Mouse (Mus musculus): ENCODE measurements around the gene Chga. TPM values are rescaled to one million over a fixed set of nuclear protein-coding genes. Genes with fewer than 3 reads are reported as not detected.

Gene Chga
- total and polyA plus RNA-seq, 3 experiments = 0.33 TPM; not detected in 2

DNA sequence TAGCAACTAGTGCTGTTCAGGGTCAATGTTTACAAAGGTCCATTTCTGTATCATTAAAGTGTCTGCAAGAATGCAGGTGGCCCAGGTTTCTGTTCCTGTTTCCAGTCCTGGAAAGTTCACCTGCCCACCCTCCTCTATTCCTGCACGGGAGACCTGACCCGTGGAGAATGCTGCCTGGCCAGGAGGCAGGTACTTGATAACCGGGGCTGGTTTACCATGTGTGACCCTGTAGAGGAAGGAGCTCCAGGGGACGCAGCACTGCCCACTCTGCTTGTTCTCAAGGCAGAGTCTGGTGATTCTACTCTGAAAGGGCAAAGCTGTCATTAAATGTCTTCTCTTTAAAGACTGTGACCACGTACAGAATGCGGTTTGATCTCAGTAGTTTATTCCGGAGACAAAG is 13.4 kb downstream of the Chga start:
- no peak for DNase-seq (ENCODE audit: low spot score)
- no peaks in the 10 kb centered on the region; the same call in 1 of the 2 replicates for H3K4me1 ChIP-seq (ENCODE audit: insufficient read depth, low read depth, low read length)

GRCm38 (mm10) chr12:102570111-102570510 is 15.3 kb downstream of the Chga start:
- Histone ChIP-seq H3K4me1 (ENCODE audit: insufficient read depth, low read depth, low read length) (no peaks in the 10 kb centered on the region; the same call in 1 of the 2 replicates), H3K36me3 (replicated peaks) (peaks cover 22% of the 10 kb centered on the region)

More for the DNA sequence above, 13.4 kb downstream of the Chga start:
- Histone ChIP-seq H3K27me3 (ENCODE audit: insufficient read depth, low read length) (no peaks in the 10 kb centered on the region; the same call in 1 of the 2 replicates), H3K9me3 (replicated peaks) (no peaks in the 10 kb centered on the region), H3K36me3 (replicated peaks) (peaks cover 9% of the 10 kb centered on the region), H3K4me3 (ENCODE audit: low read depth, low read length) (no peak overlapping the region)
- TF ChIP-seq TAL1 (conservative IDR thresholded peaks at IDR 0.05; ENCODE audit: low read depth, low read length) (no peak), CTCF (IDR thresholded peaks at IDR 0.05; ENCODE audit: low read depth, low read length) (no peak), POLR2AphosphoS5 (IDR thresholded peaks at IDR 0.05; ENCODE audit: insufficient replicate concordance, low read depth, low read length) (no peak), GATA2 (IDR thresholded peaks at IDR 0.05; ENCODE audit: borderline replicate concordance, low read depth, low read length) (no peak), GATA1 (IDR thresholded peaks at IDR 0.05; ENCODE audit: borderline replicate concordance, low read length) (no peak)
- no peak for ATAC-seq (ENCODE audit: extremely low read depth, insufficient number of reproducible peaks, low FRiP score, poor library complexity, severe bottlenecking)

GRCm38 (mm10) chr12:102570734-102571133 is 16.0 kb downstream of the Chga start:
- Histone ChIP-seq H3K4me1 (ENCODE audit: insufficient read depth, low read depth, low read length) (no peaks in the 10 kb centered on the region; the same call in 1 of the 2 replicates), H3K4me3 (ENCODE audit: low read depth, low read length) (no peak overlapping the region), H3K36me3 (replicated peaks) (peaks cover 22% of the 10 kb centered on the region), H3K9me3 (replicated peaks) (no peaks in the 10 kb centered on the region), H3K27me3 (ENCODE audit: insufficient read depth, low read length) (no peaks in the 10 kb centered on the region; the same call in 1 of the 2 replicates)
- DNase-seq (ENCODE audit: low spot score) (no peak), ATAC-seq (ENCODE audit: extremely low read depth, insufficient number of reproducible peaks, low FRiP score, poor library complexity, severe bottlenecking) (no peak)
- no peak for TF ChIP-seq GATA2 (IDR thresholded peaks at IDR 0.05; ENCODE audit: borderline replicate concordance, low read depth, low read length)
- no peak for TF ChIP-seq TAL1 (conservative IDR thresholded peaks at IDR 0.05; ENCODE audit: low read depth, low read length)
- TF ChIP-seq POLR2AphosphoS5 (IDR thresholded peaks at IDR 0.05; ENCODE audit: insufficient replicate concordance, low read depth, low read length) = no peak
- TF ChIP-seq CTCF (IDR thresholded peaks at IDR 0.05; ENCODE audit: low read depth, low read length) = no peak
- no peak for TF ChIP-seq GATA1 (IDR thresholded peaks at IDR 0.05; ENCODE audit: borderline replicate concordance, low read length)

More at GRCm38 (mm10) chr12:102570111-102570510, 15.3 kb downstream of the Chga start:
- TF ChIP-seq CTCF (IDR thresholded peaks at IDR 0.05; ENCODE audit: low read depth, low read length) (no peak), TAL1 (conservative IDR thresholded peaks at IDR 0.05; ENCODE audit: low read depth, low read length) (no peak), POLR2AphosphoS5 (IDR thresholded peaks at IDR 0.05; ENCODE audit: insufficient replicate concordance, low read depth, low read length) (no peak), GATA2 (IDR thresholded peaks at IDR 0.05; ENCODE audit: borderline replicate concordance, low read depth, low read length) (no peak), GATA1 (IDR thresholded peaks at IDR 0.05; ENCODE audit: borderline replicate concordance, low read length) (no peak)
- H3K4me3 ChIP-seq (ENCODE audit: low read depth, low read length) = no peak overlapping the region
- H3K27me3 ChIP-seq (ENCODE audit: insufficient read depth, low read length) = no peaks in the 10 kb centered on the region; the same call in 1 of the 2 replicates
- ATAC-seq (ENCODE audit: extremely low read depth, insufficient number of reproducible peaks, low FRiP score, poor library complexity, severe bottlenecking) (no peak), DNase-seq (ENCODE audit: low spot score) (no peak)
- no peaks in the 10 kb centered on the region for H3K9me3 ChIP-seq (replicated peaks)

DNA sequence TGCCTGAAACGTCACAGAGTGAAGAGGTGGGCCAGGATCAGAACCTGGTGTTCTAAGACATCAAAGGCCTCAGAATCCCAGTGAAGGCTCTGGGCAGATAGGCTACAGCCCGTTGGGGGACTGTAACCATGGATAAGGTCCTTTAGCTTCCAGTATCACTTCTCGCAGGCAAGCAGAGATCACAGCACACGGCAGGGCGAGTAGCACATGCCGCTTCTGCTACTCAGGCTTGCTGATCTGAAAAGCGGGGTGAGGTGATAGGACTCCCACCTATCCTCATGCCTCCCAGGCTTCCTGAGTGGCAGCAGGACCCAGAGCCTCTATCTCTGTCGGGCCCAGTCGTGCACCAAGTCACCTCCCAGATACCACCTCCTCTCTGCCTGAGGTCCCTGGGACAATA is 16.9 kb downstream of the Chga start:
- H3K4me1 ChIP-seq (ENCODE audit: insufficient read depth, low read depth, low read length) = no peaks in the 10 kb centered on the region; the same call in 1 of the 2 replicates
- TF ChIP-seq POLR2AphosphoS5 (IDR thresholded peaks at IDR 0.05; ENCODE audit: insufficient replicate concordance, low read depth, low read length) (no peak), TAL1 (conservative IDR thresholded peaks at IDR 0.05; ENCODE audit: low read depth, low read length) (no peak), CTCF (IDR thresholded peaks at IDR 0.05; ENCODE audit: low read depth, low read length) (no peak), GATA2 (IDR thresholded peaks at IDR 0.05; ENCODE audit: borderline replicate concordance, low read depth, low read length) (no peak), GATA1 (IDR thresholded peaks at IDR 0.05; ENCODE audit: borderline replicate concordance, low read length) (no peak)
- no peak for ATAC-seq (ENCODE audit: extremely low read depth, insufficient number of reproducible peaks, low FRiP score, poor library complexity, severe bottlenecking)

GRCm38 (mm10) chr12:102573036-102573435 is 18.3 kb downstream of the Chga start:
- no peak for DNase-seq (ENCODE audit: low spot score)
- Histone ChIP-seq H3K4me3 (ENCODE audit: low read depth, low read length) (no peak overlapping the region), H3K9me3 (replicated peaks) (no peaks in the 10 kb centered on the region), H3K27me3 (ENCODE audit: insufficient read depth, low read length) (no peaks in the 10 kb centered on the region; the same call in 1 of the 2 replicates), H3K36me3 (replicated peaks) (peaks cover 36% of the 10 kb centered on the region), H3K4me1 (ENCODE audit: insufficient read depth, low read depth, low read length) (no peaks in the 10 kb centered on the region; the same call in 1 of the 2 replicates)
- ATAC-seq (ENCODE audit: extremely low read depth, insufficient number of reproducible peaks, low FRiP score, poor library complexity, severe bottlenecking) = no peak
- TF ChIP-seq GATA2 (IDR thresholded peaks at IDR 0.05; ENCODE audit: borderline replicate concordance, low read depth, low read length) (no peak), POLR2AphosphoS5 (IDR thresholded peaks at IDR 0.05; ENCODE audit: insufficient replicate concordance, low read depth, low read length) (no peak), GATA1 (IDR thresholded peaks at IDR 0.05; ENCODE audit: borderline replicate concordance, low read length) (no peak), CTCF (IDR thresholded peaks at IDR 0.05; ENCODE audit: low read depth, low read length) (no peak), TAL1 (conservative IDR thresholded peaks at IDR 0.05; ENCODE audit: low read depth, low read length) (no peak)

More for the DNA sequence above, 16.9 kb downstream of the Chga start:
- DNase-seq (ENCODE audit: low spot score) = no peak
- no peaks in the 10 kb centered on the region for H3K9me3 ChIP-seq (replicated peaks)
- no peak overlapping the region for H3K4me3 ChIP-seq (ENCODE audit: low read depth, low read length)
- peaks cover 24% of the 10 kb centered on the region for H3K36me3 ChIP-seq (replicated peaks)
- H3K27me3 ChIP-seq (ENCODE audit: insufficient read depth, low read length) = no peaks in the 10 kb centered on the region; the same call in 1 of the 2 replicates

DNA sequence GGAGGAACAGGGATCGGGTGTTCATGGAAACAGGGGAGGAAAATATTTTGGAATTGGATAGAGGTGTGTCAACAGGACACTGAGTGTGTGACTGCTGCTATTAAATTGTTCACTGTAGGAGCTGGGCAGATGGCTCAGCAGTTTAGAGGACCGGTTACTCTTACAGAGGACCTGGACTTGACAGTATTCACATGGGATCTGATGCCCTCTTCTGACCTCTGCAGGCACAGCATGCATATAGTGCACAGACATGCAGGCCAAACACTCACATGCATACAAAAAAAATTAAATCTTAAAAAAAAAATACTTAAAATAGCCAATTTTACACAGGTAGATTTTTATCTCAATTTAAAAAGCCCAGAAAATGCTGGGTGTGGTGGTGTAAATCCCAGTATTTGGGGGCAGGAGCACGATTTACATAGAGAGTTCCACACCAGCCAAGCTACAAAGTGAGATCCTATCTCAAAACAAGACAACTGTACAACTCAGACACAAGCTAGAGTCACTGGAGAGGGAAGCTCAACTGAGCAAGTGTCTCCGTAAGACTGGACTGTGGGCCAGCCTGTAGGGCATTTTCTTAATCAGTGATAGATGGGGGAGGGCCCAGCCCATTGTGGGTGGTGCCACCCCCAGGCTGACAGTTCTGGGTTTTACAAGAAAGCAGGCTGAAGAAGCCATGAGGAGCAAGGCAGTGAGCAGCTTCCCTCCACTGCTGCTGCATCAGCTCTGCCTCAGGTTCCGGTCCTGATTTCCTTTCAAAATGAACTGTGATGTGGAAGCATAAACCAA is 21.0 kb downstream of the Chga start:
- no peak for ATAC-seq (ENCODE audit: extremely low read depth, insufficient number of reproducible peaks, low FRiP score, poor library complexity, severe bottlenecking)
- no peaks in the 10 kb centered on the region for H3K27me3 ChIP-seq (ENCODE audit: insufficient read depth, low read length)
- DNase-seq (ENCODE audit: low spot score) = no peak
- peaks cover 44% of the 10 kb centered on the region for H3K36me3 ChIP-seq (replicated peaks)
- TF ChIP-seq GATA2 (IDR thresholded peaks at IDR 0.05; ENCODE audit: borderline replicate concordance, low read depth, low read length) = no peak
- no peak for TF ChIP-seq CTCF (IDR thresholded peaks at IDR 0.05; ENCODE audit: low read depth, low read length)
- no peak for TF ChIP-seq POLR2AphosphoS5 (IDR thresholded peaks at IDR 0.05; ENCODE audit: insufficient replicate concordance, low read depth, low read length)
- no peak overlapping the region for H3K4me3 ChIP-seq (ENCODE audit: low read depth, low read length)
- H3K4me1 ChIP-seq (ENCODE audit: insufficient read depth, low read depth, low read length) = no peaks in the 10 kb centered on the region
- no peaks in the 10 kb centered on the region for H3K9me3 ChIP-seq (replicated peaks)

Data from G1E (cell line).